Mouse (Mus musculus) forebrain, embryonic 14.5 days (tissue): Measurements from ENCODE around the gene Ptpra. TPM values are rescaled to one million over a fixed set of nuclear protein-coding genes. Genes with fewer than 3 reads are reported as not detected.
A peak's percentile ranks its signal among the peaks of the same experiment; 100 is the strongest.

Experiments used
- ATAC-seq: fragments of 200-750 bp; cut with Nextera tagmentation; 2 replicates; pipeline ENCODE4 v1.8.0; 2017; ENCODE audit warnings: mild to moderate bottlenecking, moderate library complexity
- DNase-seq: peaks from one replicate; pipeline ENCODE4 v3.0.0-alpha.2; 2015; ENCODE audit warnings: low spot score
- H3K27ac ChIP-seq: fragments of 300-500 bp; sonication (generic); 2 replicates; pipeline ENCODE4 v1.5.1; 2014; ENCODE audit warnings: low read depth, mild to moderate bottlenecking, control low read depth, low read length, moderate library complexity
- H3K27me3 ChIP-seq: fragments of 300-500 bp; sonication (generic); replicated peaks from 2 replicates; pipeline ENCODE4 v1.6.1; 2014; ENCODE audit warnings: low read length, control low read depth, mixed read lengths; ENCODE audit not compliant: control insufficient read depth, insufficient read depth
- H3K36me3 ChIP-seq: fragments of 300-500 bp; sonication (generic); 2 replicates; pipeline ENCODE4 v1.6.1; 2014; ENCODE audit warnings: low read length, control low read depth; ENCODE audit not compliant: control insufficient read depth, insufficient read depth
- H3K4me1 ChIP-seq: fragments of 300-500 bp; sonication (generic); 2 replicates; pipeline ENCODE4 v1.6.1; 2014; ENCODE audit warnings: antibody characterized with exemption, low read length, control low read depth; ENCODE audit not compliant: control insufficient read depth, insufficient read depth
- H3K4me2 ChIP-seq: fragments of 300-500 bp; sonication (generic); 2 replicates; pipeline ENCODE4 v1.6.1; 2014; ENCODE audit warnings: mild to moderate bottlenecking, control low read depth, low read length
- H3K4me3 ChIP-seq: fragments of 300-500 bp; sonication (generic); 2 replicates; pipeline ENCODE4 v1.5.1; 2014; ENCODE audit warnings: low read depth, low read length, control low read depth
- H3K9ac ChIP-seq: fragments of 300-500 bp; sonication (generic); 2 replicates; pipeline ENCODE4 v1.6.1; 2014; ENCODE audit warnings: mild to moderate bottlenecking, low read length, control low read depth, moderate library complexity
- H3K9me3 ChIP-seq: fragments of 300-500 bp; sonication (generic); replicated peaks from 2 replicates; pipeline ENCODE4 v1.6.1; 2016; ENCODE audit warnings: low read length, control low read depth, mixed read lengths; ENCODE audit not compliant: control insufficient read depth
- WGBS: fragments of 180-500 bp; shearing (Covaris S2); extraction: QIAGEN DNeasy Blood & Tissue Kit; methylation state at CpG from one replicate; pipeline ENCODE4 v1.1.7; 2014; 5-methylcytosine and 5-hydroxymethylcytosine counted together
- polyA plus RNA-seq: library from polyadenylated mRNA; unstranded; fragments of >200 nt; fragmentation: Nextera tagmentation; extraction: Ambion mirVana; gene quantifications from 2 replicates; pipeline ENCODE4 v1.2.1, GENCODE M21; 2014

The Ptpra gene
- polyA plus RNA-seq, 1 experiment from 2014 or later, result 130 TPM

DNA sequence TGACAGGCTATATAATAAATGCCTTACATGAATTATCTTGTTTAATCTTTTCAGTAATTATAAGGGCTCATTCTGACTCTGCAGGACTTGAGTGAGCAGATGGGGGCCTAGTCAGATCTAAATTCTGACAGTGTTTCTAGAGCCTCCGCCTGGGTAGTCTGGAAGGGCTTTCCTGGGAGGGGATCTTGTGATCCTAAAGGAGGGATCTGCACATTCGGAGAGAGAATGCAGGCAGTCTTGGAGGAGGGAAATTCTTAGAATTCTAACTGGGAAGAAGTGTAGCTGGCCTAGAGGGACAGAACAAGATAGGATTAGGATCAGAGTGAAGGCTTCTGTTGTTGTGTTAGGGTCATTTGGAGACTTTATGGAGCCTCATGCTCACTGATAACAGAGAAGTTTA lies 2.2 kb downstream of the Ptpra start:
- no peak overlapping the region for H3K9ac ChIP-seq
- 0 out of 2 replicates have a peak overlapping the region, but pooled peaks have one; percentile 6 for H3K4me2 ChIP-seq
- H3K4me3 ChIP-seq, result no peak overlapping the region
- H3K4me1 ChIP-seq, result peaks cover 15% of the 10 kb centered on the region
- no peaks in the 10 kb centered on the region for H3K36me3 ChIP-seq
- ATAC-seq, result no peak
- no peak overlapping the region for H3K27ac ChIP-seq
- no peaks in the 10 kb centered on the region for H3K27me3 ChIP-seq
- WGBS, result 70% methylated on average over 2 of the region's 2 CpGs
- H3K9me3 ChIP-seq, result no peaks in the 10 kb centered on the region
- no peak for DNase-seq

DNA sequence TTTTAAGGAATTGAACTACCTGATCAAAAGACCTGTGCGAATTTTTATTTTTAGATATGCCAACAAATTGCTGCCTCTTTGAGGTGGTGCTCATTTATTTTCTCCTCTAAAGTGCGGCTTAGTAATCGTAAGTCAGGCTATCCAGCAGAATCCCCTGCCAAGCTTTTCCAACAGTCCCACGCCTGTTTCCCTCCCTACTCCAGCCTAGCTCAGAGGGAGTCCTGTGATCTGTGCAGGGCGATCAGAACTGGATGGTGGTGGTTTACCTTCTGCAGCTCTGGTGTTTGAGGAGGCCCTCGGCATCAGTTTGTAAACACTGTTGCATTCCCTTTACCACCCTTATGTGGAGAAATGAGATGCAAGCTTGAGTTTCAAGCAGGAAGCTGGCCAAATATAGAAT lies 3.3 kb downstream of the Ptpra start:
- no peaks in the 10 kb centered on the region for H3K9me3 ChIP-seq
- 67% methylated on average over 6 of the region's 6 CpGs for WGBS
- H3K4me1 ChIP-seq, result peaks cover 15% of the 10 kb centered on the region
- ATAC-seq (no peak), DNase-seq (no peak)
- no peak overlapping the region for H3K27ac ChIP-seq
- H3K4me2 ChIP-seq, result no peak overlapping the region
- H3K27me3 ChIP-seq, result no peaks in the 10 kb centered on the region
- no peaks in the 10 kb centered on the region for H3K36me3 ChIP-seq
- H3K4me3 ChIP-seq, result no peak overlapping the region
- 0 out of 2 replicates have a peak overlapping the region, but pooled peaks have one; percentile 1 for H3K9ac ChIP-seq

DNA sequence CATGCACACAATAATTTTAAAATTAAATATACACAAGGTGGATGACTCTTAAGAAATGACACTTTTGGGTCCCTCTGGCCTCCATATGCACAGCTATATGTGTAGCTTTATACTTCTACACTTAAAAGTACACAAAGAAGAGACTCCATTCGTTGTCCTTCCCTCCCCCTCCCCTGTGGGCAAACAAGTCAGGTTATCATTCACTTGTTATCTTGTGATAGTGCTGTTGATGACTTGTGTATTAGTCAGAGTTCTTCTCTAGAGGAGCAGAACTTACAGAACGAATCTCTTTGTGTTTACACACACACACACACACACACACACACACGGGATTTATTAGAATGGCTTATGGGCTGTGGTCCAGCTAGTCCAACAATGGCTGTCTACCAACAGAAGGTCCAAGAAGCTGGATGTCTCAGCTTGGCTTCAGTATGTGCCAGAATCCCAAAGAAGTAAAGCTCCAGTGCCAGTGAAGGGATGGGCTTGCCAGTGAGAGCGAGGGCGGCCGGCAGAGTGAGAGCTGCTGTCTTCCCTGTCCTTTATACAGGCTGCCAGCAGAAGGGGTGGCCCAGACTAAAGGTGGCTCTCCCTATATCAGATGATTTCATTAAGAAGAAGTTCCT lies 4.8 kb downstream of the Ptpra start:
- Histone ChIP-seq H3K36me3 (no peaks in the 10 kb centered on the region), H3K4me2 (no peak overlapping the region), H3K27ac (no peak overlapping the region), H3K27me3 (no peaks in the 10 kb centered on the region), H3K9me3 (no peaks in the 10 kb centered on the region), H3K4me3 (no peak overlapping the region), H3K4me1 (peaks cover 10% of the 10 kb centered on the region; the same call in 1 of the 2 replicates), H3K9ac (no peak overlapping the region)
- DNase-seq (peak; percentile 68), ATAC-seq (no peak)
- WGBS, result 70% methylated on average over 6 of the region's 6 CpGs

DNA sequence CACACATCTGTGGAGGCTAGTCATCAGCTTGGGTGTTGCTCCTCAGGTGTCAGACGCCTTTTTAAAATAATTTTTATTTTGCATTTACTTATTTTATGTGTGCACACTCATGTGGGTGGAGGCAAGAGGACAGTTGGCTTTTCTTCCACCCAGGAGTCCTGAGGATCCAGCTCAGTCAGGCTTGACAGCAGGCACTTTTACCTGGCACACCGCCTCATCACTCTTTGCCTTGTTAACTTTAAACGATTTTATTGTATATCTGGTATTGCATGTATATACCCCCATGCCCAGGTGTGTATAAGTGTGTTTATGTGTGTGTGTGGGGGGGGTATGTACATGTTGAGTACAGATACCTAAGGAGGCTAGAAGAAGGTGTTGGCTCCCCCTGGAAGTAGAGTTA lies 7.8 kb downstream of the Ptpra start:
- H3K27ac ChIP-seq, result no peak overlapping the region
- 89% methylated on average over 3 of the region's 3 CpGs for WGBS
- H3K27me3 ChIP-seq, result no peaks in the 10 kb centered on the region
- H3K9me3 ChIP-seq, result no peaks in the 10 kb centered on the region
- DNase-seq, result no peak
- no peak overlapping the region for H3K9ac ChIP-seq
- no peaks in the 10 kb centered on the region for H3K36me3 ChIP-seq
- H3K4me3 ChIP-seq, result no peak overlapping the region
- no peak for ATAC-seq
- H3K4me2 ChIP-seq, result no peak overlapping the region
- no peaks in the 10 kb centered on the region for H3K4me1 ChIP-seq

DNA sequence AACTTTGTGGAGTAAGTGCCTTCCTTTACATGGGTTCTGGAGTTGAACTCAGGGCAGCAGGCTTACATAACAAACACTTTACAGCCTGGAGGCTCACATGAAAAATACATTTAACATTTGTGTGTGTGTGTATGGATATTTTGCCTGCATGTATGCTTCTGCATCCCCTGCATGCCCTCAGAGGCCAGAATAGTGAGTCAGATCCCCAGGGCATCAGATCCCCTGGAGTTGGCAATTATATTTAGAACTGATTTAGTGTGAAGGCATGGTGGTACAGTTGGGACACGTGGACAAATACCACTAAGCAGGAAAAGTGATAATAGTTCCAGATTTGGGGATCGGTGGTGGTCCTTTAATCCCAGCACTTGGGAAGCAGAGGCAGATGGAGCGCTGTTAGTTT lies 9.5 kb downstream of the Ptpra start:
- H3K27me3 ChIP-seq, result no peaks in the 10 kb centered on the region
- DNase-seq (no peak), ATAC-seq (no peak)
- H3K4me3 ChIP-seq, result no peak overlapping the region
- H3K27ac ChIP-seq, result no peak overlapping the region
- no peaks in the 10 kb centered on the region for H3K4me1 ChIP-seq
- H3K9me3 ChIP-seq, result no peaks in the 10 kb centered on the region
- no peak overlapping the region for H3K4me2 ChIP-seq
- no peaks in the 10 kb centered on the region for H3K36me3 ChIP-seq
- no peak overlapping the region for H3K9ac ChIP-seq
- WGBS, result 86% methylated on average over 3 of the region's 3 CpGs

DNA sequence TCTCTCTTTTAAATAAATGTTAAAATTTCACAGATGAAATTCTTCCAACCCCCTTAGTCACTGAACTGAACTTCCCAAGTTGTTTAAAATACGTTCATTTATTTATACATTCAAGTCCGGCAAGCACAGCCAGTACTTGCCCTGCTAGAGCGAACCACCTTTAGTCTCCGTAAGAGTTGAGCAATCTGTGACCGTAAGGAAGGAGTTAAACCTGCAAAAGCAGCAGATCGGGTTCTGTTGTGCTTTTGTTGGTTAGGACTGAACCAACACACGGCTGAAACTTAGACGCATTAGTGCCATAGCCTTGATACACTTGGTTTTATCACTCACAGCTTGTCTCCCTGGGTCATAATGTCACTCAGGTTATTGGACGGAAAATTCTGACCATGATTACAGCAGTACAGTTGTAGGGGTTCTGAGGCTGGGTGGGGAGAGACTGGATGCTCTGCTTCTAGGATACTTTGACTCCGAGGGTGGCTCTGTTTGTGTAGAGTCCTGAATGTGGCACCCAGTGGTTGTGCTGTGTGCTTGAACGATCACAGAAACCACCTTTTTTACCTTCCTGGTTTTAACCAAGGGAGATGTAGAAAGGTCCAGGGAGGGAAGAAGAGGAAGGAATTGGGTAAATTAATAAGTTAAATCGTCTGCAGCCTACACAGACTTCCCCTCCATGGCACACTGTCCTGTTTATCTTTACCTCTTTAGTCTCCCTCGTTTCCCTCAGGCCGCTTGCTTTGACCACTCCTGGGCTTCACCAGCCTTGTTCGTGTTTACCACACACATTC lies 11.4 kb downstream of the Ptpra start:
- no peaks in the 10 kb centered on the region for H3K36me3 ChIP-seq
- no peak overlapping the region for H3K4me3 ChIP-seq
- H3K27me3 ChIP-seq, result no peaks in the 10 kb centered on the region
- H3K27ac ChIP-seq, result no peak overlapping the region
- ATAC-seq, result no peak
- 74% methylated on average over 15 of the region's 15 CpGs for WGBS
- no peak overlapping the region for H3K4me2 ChIP-seq
- no peak overlapping the region for H3K9ac ChIP-seq
- DNase-seq, result no peak
- H3K9me3 ChIP-seq, result no peaks in the 10 kb centered on the region
- H3K4me1 ChIP-seq, result no peaks in the 10 kb centered on the region

DNA sequence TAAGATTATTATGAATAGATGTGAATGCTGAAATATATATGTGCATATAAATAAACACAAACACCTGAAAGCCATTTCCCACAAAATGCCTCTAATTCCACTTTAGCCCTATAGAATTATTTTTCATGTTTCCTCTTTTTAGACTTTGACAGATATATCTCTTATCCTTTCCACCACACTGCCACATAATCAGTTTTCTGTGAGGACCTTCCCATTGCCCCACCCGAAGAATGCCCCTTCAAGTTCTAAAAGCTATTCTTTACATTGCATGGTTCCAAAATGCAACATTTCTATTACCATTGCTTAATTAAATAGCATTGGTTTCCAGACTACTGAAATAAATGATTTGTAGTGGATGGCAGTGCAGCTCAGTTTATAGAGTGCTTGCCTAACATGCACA lies 16.4 kb downstream of the Ptpra start:
- Histone ChIP-seq H3K4me3 (no peak overlapping the region), H3K27ac (no peak overlapping the region), H3K4me2 (no peak overlapping the region), H3K4me1 (peaks cover 23% of the 10 kb centered on the region), H3K27me3 (no peaks in the 10 kb centered on the region), H3K9me3 (no peaks in the 10 kb centered on the region), H3K36me3 (no peaks in the 10 kb centered on the region), H3K9ac (no peak overlapping the region)
- ATAC-seq (no peak), DNase-seq (no peak)
- 91% methylated on average over 1 of the region's 1 CpGs for WGBS

DNA sequence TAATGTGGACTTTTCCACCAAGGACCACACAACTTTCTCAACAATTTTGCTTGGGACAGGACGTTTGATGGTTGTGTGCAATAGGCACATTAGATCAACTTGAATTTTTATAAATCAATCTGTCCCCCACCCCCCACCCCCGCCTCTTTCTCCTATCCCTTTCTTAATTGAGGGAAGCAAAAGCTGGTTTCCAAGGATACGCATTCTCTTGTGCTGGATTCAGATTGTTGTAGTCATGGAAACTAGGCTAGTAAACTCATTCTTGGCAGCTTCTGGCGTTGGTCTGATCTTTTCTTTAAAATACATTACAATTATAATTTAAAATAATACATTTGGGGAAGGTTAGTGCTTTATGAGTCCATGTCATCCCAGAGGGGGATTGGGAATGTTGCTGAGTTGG lies 19.3 kb downstream of the Ptpra start:
- ATAC-seq, result peak; percentile 81
- WGBS, result 4% methylated on average over 4 of the region's 4 CpGs
- Histone ChIP-seq H3K4me2 (0 out of 2 replicates have a peak overlapping the region, but pooled peaks have one; percentile 20), H3K36me3 (no peaks in the 10 kb centered on the region), H3K27me3 (no peaks in the 10 kb centered on the region), H3K27ac (peak overlapping the region; percentile 78; the same call in 1 of the 2 replicates), H3K4me1 (peaks cover 23% of the 10 kb centered on the region), H3K9ac (no peak overlapping the region), H3K9me3 (no peaks in the 10 kb centered on the region), H3K4me3 (no peak overlapping the region)
- DNase-seq, result peak; percentile 91

DNA sequence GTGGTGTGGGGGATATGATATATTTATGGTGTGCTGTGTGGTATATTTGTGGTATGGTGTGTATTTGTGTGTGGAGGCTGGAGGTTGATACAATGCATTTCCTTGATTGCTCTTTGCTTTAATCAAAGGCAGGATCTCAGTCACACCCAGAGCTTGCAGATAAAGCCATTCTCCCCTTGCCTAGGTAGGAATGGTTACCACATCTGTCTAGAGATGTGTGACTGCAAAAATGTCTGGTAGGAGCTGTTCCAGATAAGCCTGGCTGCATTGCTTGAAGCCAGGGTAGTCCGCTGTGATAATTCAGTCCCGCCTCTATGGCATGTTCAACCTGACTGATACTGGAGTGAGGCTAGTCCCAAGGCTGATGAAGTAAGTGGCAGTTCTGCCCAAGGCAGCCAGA lies 19.9 kb downstream of the Ptpra start:
- Histone ChIP-seq H3K27ac (peak overlapping the region; percentile 78), H3K4me2 (no peak overlapping the region)

More for the DNA sequence above, 19.9 kb downstream of the Ptpra start:
- ATAC-seq, result peak; percentile 22; the same call in 1 of the 2 replicates
- H3K4me1 ChIP-seq, result peaks cover 23% of the 10 kb centered on the region
- no peaks in the 10 kb centered on the region for H3K27me3 ChIP-seq
- 52% methylated on average over 2 of the region's 2 CpGs for WGBS
- no peaks in the 10 kb centered on the region for H3K9me3 ChIP-seq
- no peak for DNase-seq
- no peaks in the 10 kb centered on the region for H3K36me3 ChIP-seq
- no peak overlapping the region for H3K4me3 ChIP-seq
- no peak overlapping the region for H3K9ac ChIP-seq
